Mouse (Mus musculus): ENCODE data around the gene Nudcd2.

Nudcd2 gene

DNA sequence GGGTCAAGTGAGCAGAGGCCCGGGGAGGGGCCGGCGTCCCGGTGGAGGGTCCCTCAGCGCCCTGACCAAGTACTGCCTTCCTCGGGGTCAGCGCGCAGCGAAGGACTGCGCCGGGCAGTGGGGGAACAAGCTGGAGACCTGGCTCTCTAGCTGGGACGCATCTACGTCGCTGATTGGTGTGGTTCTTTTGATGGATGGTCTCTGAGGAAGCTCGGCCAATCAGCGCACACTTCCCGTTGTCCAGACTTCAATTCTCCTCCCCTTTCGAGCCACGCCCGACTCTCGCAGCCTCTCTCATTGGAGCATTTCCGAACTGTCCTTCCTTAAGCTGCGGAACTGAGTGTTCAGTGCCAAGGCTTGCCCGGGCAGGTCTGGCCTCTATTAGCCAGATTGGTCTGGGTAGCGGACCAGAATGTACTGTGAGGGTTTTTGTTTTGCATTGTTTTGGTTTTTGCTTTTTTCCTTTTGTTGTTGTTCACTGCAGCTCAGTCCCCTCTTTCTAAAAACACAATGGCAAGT, 21.7 kb downstream of the Nudcd2 start, which contains the start of gene Ccng1:
TSS of gene Ccng1 (minus strand) at position 203 of the 519 bp plus-strand sequence.
- DNase-seq (ENCODE audit: low spot score): peak; percentile 73

DNA sequence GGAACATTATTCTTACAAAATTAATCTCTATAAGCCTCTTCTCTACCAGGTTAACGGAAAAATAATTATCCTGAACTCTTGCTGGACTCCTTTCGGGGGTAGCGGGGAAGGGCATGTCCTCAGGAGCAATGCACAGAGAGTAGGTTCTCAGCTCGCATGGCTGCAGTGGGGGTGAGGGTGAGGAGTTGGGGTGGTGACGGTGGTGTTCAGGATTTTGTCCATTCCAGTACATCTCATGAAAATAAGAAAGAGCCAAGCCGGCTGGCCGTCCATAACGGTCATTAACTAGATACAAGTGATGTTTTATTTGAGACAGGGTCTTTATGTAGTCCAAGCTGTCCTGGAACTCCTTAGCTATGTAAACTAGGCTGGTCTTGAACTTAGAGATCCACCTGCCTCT, 22.5 kb downstream of the Nudcd2 start:
- DNase-seq (ENCODE audit: low spot score): no peak

DNA sequence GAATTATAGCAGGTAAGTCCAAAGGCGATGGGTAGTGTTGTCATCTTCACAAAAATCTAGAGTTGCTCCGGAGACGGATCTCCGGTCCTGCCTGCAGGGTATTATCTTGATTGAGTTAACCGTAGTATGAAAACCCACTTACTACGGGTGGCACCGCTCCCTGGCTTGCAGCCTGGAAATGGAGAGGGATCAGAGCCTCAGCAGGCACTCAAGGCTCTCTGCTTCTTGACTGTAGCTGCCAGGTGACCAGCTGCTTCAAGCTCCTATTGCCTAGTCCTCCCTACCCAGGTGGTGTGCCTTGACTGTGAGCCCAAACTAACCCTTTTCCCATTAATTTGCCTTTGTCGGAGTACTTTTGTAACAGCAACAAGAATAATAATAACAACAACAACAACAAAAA, 26.4 kb downstream of the Nudcd2 start:
- no peak for DNase-seq (ENCODE audit: low spot score)

DNA sequence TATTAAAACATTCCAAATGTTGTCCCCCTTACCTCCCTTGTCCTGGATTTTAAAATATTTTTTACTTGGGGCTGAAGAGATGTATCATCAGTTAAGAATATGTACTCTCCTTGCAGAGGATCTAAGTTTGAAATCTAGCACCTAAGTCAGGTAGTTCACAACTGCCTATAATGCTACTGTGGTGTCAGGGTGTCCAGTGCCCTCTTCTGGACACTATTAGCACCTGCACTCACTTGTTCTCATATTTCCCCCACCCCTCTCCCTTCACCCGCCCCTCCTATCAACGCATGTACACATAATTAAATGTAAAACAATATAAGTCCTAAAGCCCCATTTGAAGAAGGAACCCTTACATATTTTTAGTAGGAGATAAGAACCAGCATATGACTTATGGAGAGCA, 29.9 kb downstream of the Nudcd2 start:
- DNase-seq (ENCODE audit: low spot score): no peak

DNA sequence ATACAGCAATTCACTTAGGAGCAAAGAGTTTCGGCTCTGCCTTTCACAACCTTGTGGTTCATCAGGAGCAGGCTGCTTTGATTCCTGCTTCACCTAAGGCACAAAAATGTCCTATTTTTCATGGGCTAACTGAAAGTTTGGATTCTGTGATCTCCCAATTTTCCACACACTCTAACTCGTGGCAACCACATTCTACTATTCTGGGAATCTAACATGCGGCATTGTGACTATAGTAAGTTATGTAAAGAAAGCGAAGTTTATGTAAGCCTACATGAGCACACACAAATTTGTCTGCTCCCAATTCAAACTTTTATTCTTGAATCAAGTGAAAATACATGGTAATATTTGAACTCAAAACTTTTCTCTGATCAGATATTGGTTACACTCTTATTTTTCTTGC, 31.2 kb downstream of the Nudcd2 start:
- DNase-seq (ENCODE audit: low spot score): no peak

DNA sequence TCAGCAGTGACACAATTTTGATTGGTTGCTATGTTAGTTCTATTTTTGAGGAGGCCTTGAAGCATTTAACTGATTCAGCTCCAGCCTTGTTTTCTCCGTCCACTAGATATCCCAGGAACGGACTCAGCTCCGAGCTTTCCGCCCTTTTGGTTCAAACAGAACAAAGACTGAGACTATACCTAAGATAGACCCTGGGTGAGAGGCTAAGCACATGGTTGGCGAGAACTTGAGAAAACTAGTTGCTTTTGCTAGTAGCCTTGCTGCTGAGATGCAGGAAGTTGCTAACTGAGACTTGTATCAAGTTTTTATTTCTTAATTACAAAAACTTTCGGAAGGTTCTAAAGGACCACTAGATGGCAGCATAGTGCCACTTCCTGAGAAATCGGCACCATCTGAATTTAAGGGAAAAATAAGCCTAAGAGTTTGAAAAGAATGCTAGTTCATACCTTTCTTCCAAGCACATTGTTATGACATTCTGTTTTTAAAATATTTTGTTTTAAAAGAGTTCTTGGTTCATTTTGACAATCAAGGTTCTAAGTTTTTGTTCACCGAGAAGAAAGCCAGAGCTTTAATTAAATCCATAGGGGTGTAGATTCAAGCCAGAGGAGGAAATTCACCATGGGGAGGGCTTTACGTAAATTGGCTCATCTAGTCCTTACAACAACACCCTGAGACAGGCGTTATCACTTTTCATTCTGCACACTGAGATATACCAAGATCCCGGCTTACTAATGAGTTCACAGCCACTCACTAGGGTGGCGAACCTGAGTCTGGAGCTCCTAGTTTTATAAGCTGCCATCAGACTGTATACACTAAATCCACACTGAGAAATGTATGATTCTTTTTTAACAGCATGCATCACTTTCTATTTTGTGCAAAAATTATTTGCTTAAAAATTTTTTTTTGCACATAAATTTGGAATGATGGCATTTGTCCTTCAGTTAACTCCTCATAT, 42.1 kb downstream of the Nudcd2 start:
- no peak for DNase-seq (ENCODE audit: low spot score)

DNA sequence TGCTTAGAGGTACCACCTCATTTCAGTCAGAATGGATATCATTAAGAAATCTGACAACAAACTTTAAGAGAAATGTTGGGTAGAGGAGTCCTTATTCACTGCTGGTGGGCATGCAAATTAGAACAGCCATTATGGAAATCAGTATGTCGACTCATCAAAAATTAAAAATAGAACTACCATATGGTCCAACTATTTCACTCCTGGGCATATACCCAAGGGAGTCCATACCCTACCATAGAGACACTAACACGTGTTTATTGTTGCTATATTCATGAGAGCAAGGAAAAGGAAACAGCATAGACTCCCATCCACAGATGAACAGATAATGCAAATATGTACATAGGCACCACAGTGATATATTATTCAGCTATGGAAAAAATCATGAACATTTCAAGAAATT, 48.4 kb downstream of the Nudcd2 start:
- no peak for DNase-seq (ENCODE audit: low spot score)

DNA sequence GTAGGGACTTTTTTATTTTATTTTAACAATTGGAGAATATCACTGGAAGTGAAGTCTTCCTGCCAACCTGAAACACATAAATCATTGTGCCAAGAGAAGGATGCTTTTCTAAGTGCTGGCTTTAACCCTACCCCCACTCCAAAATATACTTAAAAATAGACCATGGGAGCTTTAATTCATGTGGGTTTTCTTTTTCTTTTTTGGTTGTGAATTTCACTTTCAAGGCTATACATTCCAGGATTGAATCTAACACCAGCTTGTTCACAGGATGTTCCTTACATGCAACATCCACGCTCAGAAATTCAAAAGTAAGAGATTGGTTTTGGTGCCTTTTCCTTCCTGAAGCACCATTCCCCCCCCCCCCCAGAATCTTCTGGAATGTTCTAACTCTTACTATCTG, 49.9 kb downstream of the Nudcd2 start:
- DNase-seq (ENCODE audit: low spot score): no peak

DNA sequence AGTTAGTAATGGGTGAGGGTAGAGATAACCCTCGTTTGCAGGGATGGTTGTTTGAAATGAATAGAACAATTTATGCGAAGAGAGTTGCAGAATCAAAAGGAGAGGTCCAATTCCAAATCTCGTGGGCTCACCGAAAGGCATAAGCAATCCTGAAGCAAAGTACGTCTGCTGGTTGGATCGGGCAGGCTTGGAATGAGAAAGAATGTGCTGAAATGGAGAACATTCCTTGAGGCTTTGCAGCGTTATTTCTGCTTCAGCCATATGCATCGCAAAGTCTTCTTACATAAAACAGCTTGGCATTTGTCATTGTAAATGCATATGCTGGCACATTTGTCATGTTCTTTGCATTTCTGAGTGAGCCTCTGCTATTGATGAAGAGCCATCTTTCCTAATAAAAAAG, 50.9 kb downstream of the Nudcd2 start:
- DNase-seq (ENCODE audit: low spot score): no peak

DNA sequence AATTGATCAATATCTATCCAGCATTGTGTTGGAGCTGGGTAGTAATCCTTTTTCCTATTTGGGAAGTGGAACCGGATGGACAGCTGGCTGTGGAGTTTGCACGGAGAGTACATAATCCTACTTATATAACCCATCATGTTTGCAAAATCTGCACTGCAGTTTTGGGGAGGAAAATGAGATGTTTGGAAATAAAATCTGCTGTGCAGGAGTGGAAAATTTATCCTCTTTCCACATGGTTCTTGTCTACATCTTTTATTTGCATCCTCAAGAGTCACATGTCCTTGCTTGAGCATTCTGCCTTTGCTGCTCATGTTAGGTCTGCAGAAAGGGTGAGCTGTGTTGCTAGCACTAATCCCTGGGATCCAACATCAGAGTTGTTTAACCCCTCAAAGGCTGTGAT, 53.4 kb downstream of the Nudcd2 start:
- no peak for DNase-seq (ENCODE audit: low spot score)

Measured in urinary bladder, postnatal 25 days (tissue).